Mouse (Mus musculus) forebrain, embryonic 14.5 days (tissue): ENCODE results near the gene Cnnm2. TPM values are rescaled to one million over a fixed set of nuclear protein-coding genes. Genes with fewer than 3 reads are reported as not detected.
"Not testable (repeated sequence)": the region's sequence is repeated elsewhere in the genome, so short reads cannot be mapped to it uniquely, and the experiment has no call there.

Source experiments
- ATAC-seq: fragments of 200-750 bp; cut with Nextera tagmentation; 2 replicates; pipeline ENCODE4 v1.8.0; 2017; ENCODE audit warnings: mild to moderate bottlenecking, moderate library complexity
- DNase-seq: peaks from one replicate; pipeline ENCODE4 v3.0.0-alpha.2; 2015; ENCODE audit warnings: low spot score
- H3K27ac ChIP-seq: fragments of 300-500 bp; sonication (generic); 2 replicates; pipeline ENCODE4 v1.5.1; 2014; ENCODE audit warnings: low read depth, mild to moderate bottlenecking, control low read depth, low read length, moderate library complexity
- H3K27me3 ChIP-seq: fragments of 300-500 bp; sonication (generic); replicated peaks from 2 replicates; pipeline ENCODE4 v1.6.1; 2014; ENCODE audit warnings: low read length, control low read depth, mixed read lengths; ENCODE audit not compliant: control insufficient read depth, insufficient read depth
- H3K36me3 ChIP-seq: fragments of 300-500 bp; sonication (generic); 2 replicates; pipeline ENCODE4 v1.6.1; 2014; ENCODE audit warnings: low read length, control low read depth; ENCODE audit not compliant: control insufficient read depth, insufficient read depth
- H3K4me1 ChIP-seq: fragments of 300-500 bp; sonication (generic); 2 replicates; pipeline ENCODE4 v1.6.1; 2014; ENCODE audit warnings: antibody characterized with exemption, low read length, control low read depth; ENCODE audit not compliant: control insufficient read depth, insufficient read depth
- H3K4me2 ChIP-seq: fragments of 300-500 bp; sonication (generic); 2 replicates; pipeline ENCODE4 v1.6.1; 2014; ENCODE audit warnings: mild to moderate bottlenecking, control low read depth, low read length
- H3K4me3 ChIP-seq: fragments of 300-500 bp; sonication (generic); 2 replicates; pipeline ENCODE4 v1.5.1; 2014; ENCODE audit warnings: low read depth, low read length, control low read depth
- H3K9ac ChIP-seq: fragments of 300-500 bp; sonication (generic); 2 replicates; pipeline ENCODE4 v1.6.1; 2014; ENCODE audit warnings: mild to moderate bottlenecking, low read length, control low read depth, moderate library complexity
- H3K9me3 ChIP-seq: fragments of 300-500 bp; sonication (generic); replicated peaks from 2 replicates; pipeline ENCODE4 v1.6.1; 2016; ENCODE audit warnings: low read length, control low read depth, mixed read lengths; ENCODE audit not compliant: control insufficient read depth
- WGBS: fragments of 180-500 bp; shearing (Covaris S2); extraction: QIAGEN DNeasy Blood & Tissue Kit; methylation state at CpG from one replicate; pipeline ENCODE4 v1.1.7; 2014; 5-methylcytosine and 5-hydroxymethylcytosine counted together
- polyA plus RNA-seq: library from polyadenylated mRNA; unstranded; fragments of >200 nt; fragmentation: Nextera tagmentation; extraction: Ambion mirVana; gene quantifications from 2 replicates; pipeline ENCODE4 v1.2.1, GENCODE M21; 2014

Gene Cnnm2
- polyA plus RNA-seq, 1 experiment from 2014 or later, result 2.8 TPM

GRCm38 (mm10) chr19:46752235-46752634 is 9.2 kb upstream of the Cnnm2 start:
- 86% methylated on average over 5 of the region's 5 CpGs for WGBS
- ATAC-seq (no peak), DNase-seq (no peak)
- no peaks in the 10 kb centered on the region for H3K36me3 ChIP-seq
- no peaks in the 10 kb centered on the region for H3K27me3 ChIP-seq
- H3K9me3 ChIP-seq, result no peaks in the 10 kb centered on the region
- H3K4me2 ChIP-seq, result no peak overlapping the region
- no peak overlapping the region for H3K4me3 ChIP-seq
- H3K4me1 ChIP-seq, result no peaks in the 10 kb centered on the region
- no peak overlapping the region for H3K27ac ChIP-seq
- H3K9ac ChIP-seq, result no peak overlapping the region

GRCm38 (mm10) chr19:46755066-46755465 is 6.3 kb upstream of the Cnnm2 start:
- 55% methylated on average over 9 of the region's 9 CpGs for WGBS
- Histone ChIP-seq H3K36me3 (no peaks in the 10 kb centered on the region), H3K4me2 (no peak overlapping the region), H3K4me1 (no peaks in the 10 kb centered on the region), H3K9ac (no peak overlapping the region), H3K9me3 (no peaks in the 10 kb centered on the region), H3K27me3 (peaks cover 5% of the 10 kb centered on the region; the same call in 1 of the 2 replicates), H3K4me3 (no peak overlapping the region), H3K27ac (no peak overlapping the region)
- DNase-seq (no peak), ATAC-seq (no peak)

GRCm38 (mm10) chr19:46756221-46756620 is 5.2 kb upstream of the Cnnm2 start:
- H3K9ac ChIP-seq, result no peak overlapping the region
- no peak for ATAC-seq

GRCm38 (mm10) chr19:46759096-46759495 is 2.3 kb upstream of the Cnnm2 start:
- no peak for ATAC-seq
- no peak overlapping the region for H3K4me2 ChIP-seq
- peaks cover 12% of the 10 kb centered on the region; the same call in 1 of the 2 replicates for H3K27me3 ChIP-seq
- H3K4me1 ChIP-seq, result peaks cover 7% of the 10 kb centered on the region; the same call in 1 of the 2 replicates
- H3K9me3 ChIP-seq, result no peaks in the 10 kb centered on the region
- DNase-seq, result no peak
- H3K9ac ChIP-seq, result no peak overlapping the region
- H3K27ac ChIP-seq, result no peak overlapping the region
- H3K4me3 ChIP-seq, result no peak overlapping the region
- H3K36me3 ChIP-seq, result no peaks in the 10 kb centered on the region
- 74% methylated on average over 8 of the region's 8 CpGs for WGBS

More at GRCm38 (mm10) chr19:46756221-46756620, 5.2 kb upstream of the Cnnm2 start:
- no peaks in the 10 kb centered on the region for H3K4me1 ChIP-seq
- no peaks in the 10 kb centered on the region for H3K36me3 ChIP-seq
- 90% methylated on average over 4 of the region's 4 CpGs for WGBS
- H3K4me3 ChIP-seq, result no peak overlapping the region
- H3K9me3 ChIP-seq, result no peaks in the 10 kb centered on the region
- H3K27me3 ChIP-seq, result peaks cover 5% of the 10 kb centered on the region; the same call in 1 of the 2 replicates
- no peak overlapping the region for H3K27ac ChIP-seq
- DNase-seq, result no peak
- H3K4me2 ChIP-seq, result no peak overlapping the region

GRCm38 (mm10) chr19:46759909-46760308 is 1.5 kb upstream of the Cnnm2 start:
- not testable (repeated sequence) for ATAC-seq, H3K4me3 ChIP-seq, DNase-seq, H3K4me2 ChIP-seq, H3K36me3 ChIP-seq, H3K9me3 ChIP-seq, H3K9ac ChIP-seq, H3K27ac ChIP-seq
- H3K27me3 ChIP-seq, result peaks cover 12% of the 10 kb centered on the region; the same call in 1 of the 2 replicates
- H3K4me1 ChIP-seq, result peaks cover 12% of the 10 kb centered on the region
- WGBS, result 87% methylated on average over 10 of the region's 10 CpGs

GRCm38 (mm10) chr19:46760375-46761160 is 828 bp upstream of the Cnnm2 start:
- ATAC-seq (peak; percentile 72), DNase-seq (peak; percentile 88)
- H3K4me2 ChIP-seq, result peak overlapping the region; percentile 99
- H3K27me3 ChIP-seq, result peaks cover 12% of the 10 kb centered on the region; the same call in 1 of the 2 replicates
- 18% methylated on average over 29 of the region's 29 CpGs for WGBS
- H3K9me3 ChIP-seq, result no peaks in the 10 kb centered on the region
- H3K9ac ChIP-seq, result no peak overlapping the region
- H3K4me3 ChIP-seq, result peak overlapping the region; percentile 84
- peaks cover 13% of the 10 kb centered on the region for H3K4me1 ChIP-seq
- H3K36me3 ChIP-seq, result no peaks in the 10 kb centered on the region
- peak overlapping the region; percentile 71; the same call in 1 of the 2 replicates for H3K27ac ChIP-seq

GRCm38 (mm10) chr19:46761971-46762290 is 535 bp downstream of the Cnnm2 start:
- Histone ChIP-seq H3K9ac (peak overlapping the region; percentile 73), H3K4me2 (peak overlapping the region; percentile 99), H3K36me3 (no peaks in the 10 kb centered on the region), H3K4me1 (peaks cover 13% of the 10 kb centered on the region), H3K4me3 (peak overlapping the region; percentile 84), H3K27me3 (peaks cover 12% of the 10 kb centered on the region; the same call in 1 of the 2 replicates), H3K9me3 (no peaks in the 10 kb centered on the region), H3K27ac (peak overlapping the region; percentile 85)
- 1% methylated on average over 36 of the region's 36 CpGs for WGBS
- ATAC-seq, result no peak; the same call in 1 of the 2 replicates
- no peak for DNase-seq

- ATAC-seq (no peak), DNase-seq (peak; percentile 34)
- under 1% methylated on average over 50 of the region's 50 CpGs for WGBS
- no peaks in the 10 kb centered on the region for H3K36me3 ChIP-seq
- H3K27me3 ChIP-seq, result peaks cover 12% of the 10 kb centered on the region; the same call in 1 of the 2 replicates
- peak overlapping the region; percentile 99 for H3K4me2 ChIP-seq
- H3K27ac ChIP-seq, result peak overlapping the region; percentile 85; the same call in 1 of the 2 replicates
- H3K4me1 ChIP-seq, result peaks cover 13% of the 10 kb centered on the region
- H3K9me3 ChIP-seq, result no peaks in the 10 kb centered on the region
- peak overlapping the region; percentile 84 for H3K4me3 ChIP-seq
- H3K9ac ChIP-seq, result peak overlapping the region; percentile 73
Observed at GRCm38 (mm10) chr19:46762291-46762991, 1.0 kb downstream of the Cnnm2 start.
